Mouse (Mus musculus) embryonic facial prominence, embryonic 14.5 days (tissue): ENCODE measurements around the gene Slc22a18. TPM values are rescaled to one million over a fixed set of nuclear protein-coding genes. Genes with fewer than 3 reads are reported as not detected.

ENCODE experiments used
- ATAC-seq: fragments of 200-750 bp; cut with Nextera tagmentation; 2 replicates; pipeline ENCODE4 v1.8.0; 2017; ENCODE audit warnings: low read depth, moderate number of reproducible peaks, moderate TSS enrichment
- DNase-seq: peaks from one replicate; pipeline ENCODE4 v3.0.0-alpha.2; 2015; ENCODE audit warnings: low spot score
- H3K27ac ChIP-seq: fragments of 300-500 bp; sonication (generic); replicated peaks from 2 replicates; pipeline ENCODE4 v1.5.1; 2014; ENCODE audit warnings: low read depth, mild to moderate bottlenecking, low read length, moderate library complexity
- H3K27me3 ChIP-seq: fragments of 300-500 bp; sonication (generic); replicated peaks from 2 replicates; pipeline ENCODE4 v1.6.1; 2014; ENCODE audit warnings: low read length; ENCODE audit not compliant: control insufficient read depth, insufficient read depth
- H3K36me3 ChIP-seq: fragments of 300-500 bp; sonication (generic); 2 replicates; pipeline ENCODE4 v1.6.1; 2014; ENCODE audit warnings: low read length, mixed read lengths; ENCODE audit not compliant: control insufficient read depth, insufficient read depth
- H3K4me1 ChIP-seq: fragments of 300-500 bp; sonication (generic); 2 replicates; pipeline ENCODE4 v1.6.1; 2014; ENCODE audit warnings: antibody characterized with exemption, low read length; ENCODE audit not compliant: control insufficient read depth, insufficient read depth
- H3K4me2 ChIP-seq: fragments of 300-500 bp; sonication (generic); 2 replicates; pipeline ENCODE4 v1.6.1; 2014; ENCODE audit warnings: low read depth, mild to moderate bottlenecking, low read length, moderate library complexity, mixed read lengths
- H3K4me3 ChIP-seq: fragments of 300-500 bp; sonication (generic); 2 replicates; pipeline ENCODE4 v1.5.1; 2014; ENCODE audit warnings: low read depth, mild to moderate bottlenecking, low read length
- H3K9ac ChIP-seq: fragments of 300-500 bp; sonication (generic); 2 replicates; pipeline ENCODE4 v1.6.1; 2014; ENCODE audit warnings: low read depth, mild to moderate bottlenecking, low read length, moderate library complexity, mixed read lengths
- H3K9me3 ChIP-seq: fragments of 300-500 bp; sonication (generic); 2 replicates; pipeline ENCODE4 v1.6.1; 2016; ENCODE audit warnings: low read length; ENCODE audit not compliant: control insufficient read depth
- WGBS: fragments of 180-500 bp; shearing (Covaris S2); extraction: QIAGEN DNeasy Blood & Tissue Kit; methylation state at CpG from one replicate; pipeline ENCODE4 v1.1.7; 2014; 5-methylcytosine and 5-hydroxymethylcytosine counted together
- polyA plus RNA-seq: library from polyadenylated mRNA; unstranded; fragments of >200 nt; fragmentation: Nextera tagmentation; extraction: Ambion mirVana; gene quantifications from 2 replicates; pipeline ENCODE4 v1.2.1, GENCODE M21; 2014

Gene Slc22a18
- polyA plus RNA-seq, 1 experiment from 2014 or later, result 2.8 TPM

GRCm38 (mm10) chr7:143460217-143460834 is 13.2 kb upstream of the Slc22a18 start:
- H3K4me1 ChIP-seq, result peaks cover 5% of the 10 kb centered on the region; the same call in 1 of the 2 replicates
- no peak for DNase-seq
- H3K36me3 ChIP-seq, result peaks cover 13% of the 10 kb centered on the region; the same call in 1 of the 2 replicates
- 36% methylated on average over 32 of the region's 60 CpGs for WGBS
- H3K27ac ChIP-seq, result peak overlapping the region; percentile 85
- no peaks in the 10 kb centered on the region for H3K27me3 ChIP-seq
- H3K4me3 ChIP-seq, result peak overlapping the region; percentile 60
- H3K9me3 ChIP-seq, result peaks cover 27% of the 10 kb centered on the region
- peak overlapping the region; percentile 53 for H3K4me2 ChIP-seq
- peak; percentile 0; the same call in 1 of the 2 replicates for ATAC-seq
- peak overlapping the region; percentile 83 for H3K9ac ChIP-seq

DNA sequence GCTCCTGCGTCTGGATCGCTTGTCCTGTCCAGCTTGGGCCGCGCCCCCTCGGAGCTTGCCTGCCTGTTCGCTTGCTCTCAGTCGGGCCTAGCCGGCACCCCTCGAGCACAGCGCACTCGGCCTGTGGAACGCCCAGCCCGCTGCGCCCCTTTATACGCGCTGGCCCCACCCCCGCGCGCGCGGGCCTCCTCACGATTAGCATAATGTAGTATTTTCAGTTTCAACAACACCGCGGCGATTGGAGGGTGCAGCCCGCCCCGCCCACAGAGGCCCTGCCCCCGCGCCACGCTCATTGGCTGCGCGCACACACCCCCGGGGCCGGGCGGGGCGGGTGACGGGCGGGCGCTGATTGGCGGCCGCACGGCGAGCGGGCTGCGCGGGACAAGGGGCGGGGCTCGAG is 12.7 kb upstream of the Slc22a18 start, which contains the start of gene Cdkn1c:
Gene Cdkn1c, minus strand, starts transcription at position 177 of the 400 bp plus-strand sequence.
- Histone ChIP-seq H3K4me3 (peak within 1 kb of the TSS; percentile 60), H3K27me3 (no peaks in the 10 kb centered on the region), H3K36me3 (peaks cover 13% of the 10 kb centered on the region; the same call in 1 of the 2 replicates), H3K27ac (peak within 1 kb of the TSS; percentile 85), H3K9me3 (peaks cover 27% of the 10 kb centered on the region), H3K4me1 (peaks cover 9% of the 10 kb centered on the region; the same call in 1 of the 2 replicates), H3K9ac (peak within 1 kb of the TSS; percentile 83), H3K4me2 (peak within 1 kb of the TSS; percentile 53)
- DNase-seq, result peak; percentile 96
- ATAC-seq, result peak; percentile 84
- WGBS, result 28% methylated on average over 40 of the region's 48 CpGs

DNA sequence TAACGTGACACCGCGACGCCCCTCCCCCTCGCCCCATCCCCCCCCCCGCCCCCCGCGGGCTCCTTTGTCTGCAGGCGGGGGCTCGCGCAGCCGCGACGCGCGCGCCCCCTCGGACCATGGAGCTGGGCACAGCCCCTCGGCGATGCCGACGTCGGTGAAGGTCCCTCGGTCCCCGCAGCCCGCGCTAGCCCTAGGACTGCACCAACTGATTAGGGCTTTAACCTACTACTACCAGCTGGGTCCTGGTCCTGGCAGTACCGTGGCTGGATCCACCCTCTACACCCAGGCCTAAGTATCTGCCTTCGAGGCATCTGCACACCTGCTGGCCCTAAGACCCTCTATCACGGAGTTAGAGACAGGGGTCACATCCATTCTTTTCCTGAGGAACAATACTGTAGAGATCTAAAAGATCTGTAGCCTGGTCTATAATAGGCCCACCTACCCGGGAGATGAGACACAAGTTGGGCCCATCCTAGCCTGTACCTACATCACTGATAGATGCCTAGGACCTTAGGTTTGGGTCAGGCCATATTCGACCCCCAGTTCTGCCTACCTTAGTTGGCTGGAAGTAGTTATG is 12.2 kb upstream of the Slc22a18 start:
- peak; percentile 10 for ATAC-seq
- peaks cover 13% of the 10 kb centered on the region; the same call in 1 of the 2 replicates for H3K36me3 ChIP-seq
- peak overlapping the region; percentile 53 for H3K4me2 ChIP-seq
- H3K9me3 ChIP-seq, result peaks cover 27% of the 10 kb centered on the region
- peaks cover 12% of the 10 kb centered on the region; the same call in 1 of the 2 replicates for H3K4me1 ChIP-seq
- peak overlapping the region; percentile 60 for H3K4me3 ChIP-seq
- H3K27me3 ChIP-seq, result no peaks in the 10 kb centered on the region
- DNase-seq, result no peak
- 30% methylated on average over 14 of the region's 32 CpGs for WGBS
- H3K9ac ChIP-seq, result peak overlapping the region; percentile 60
- H3K27ac ChIP-seq, result peak overlapping the region; percentile 81

GRCm38 (mm10) chr7:143461920-143462319 is 11.6 kb upstream of the Slc22a18 start:
- peak overlapping the region; percentile 53 for H3K4me2 ChIP-seq

DNA sequence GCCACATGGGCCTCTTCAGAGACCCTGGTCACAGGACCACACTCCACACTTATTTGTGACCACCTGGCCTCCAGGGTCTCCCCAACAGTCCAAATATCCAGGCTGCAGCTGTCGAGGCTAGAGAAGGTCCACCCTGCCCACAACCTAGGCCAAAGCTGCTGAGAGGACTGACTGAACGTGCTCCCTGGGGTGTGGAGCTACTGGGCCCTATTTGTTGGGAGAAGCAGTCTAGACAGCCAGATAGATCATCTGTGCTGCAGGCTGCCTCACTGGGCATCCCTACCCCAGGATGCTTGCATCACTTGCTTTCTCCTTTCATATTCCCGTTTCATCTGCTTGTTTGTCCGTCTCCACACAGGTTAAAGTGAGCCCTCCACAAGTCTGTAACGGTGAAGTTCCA is 11.0 kb upstream of the Slc22a18 start:
- Histone ChIP-seq H3K36me3 (peaks cover 13% of the 10 kb centered on the region; the same call in 1 of the 2 replicates), H3K4me3 (no peak overlapping the region), H3K27me3 (no peaks in the 10 kb centered on the region), H3K9ac (no peak overlapping the region), H3K4me1 (peaks cover 12% of the 10 kb centered on the region), H3K9me3 (peaks cover 27% of the 10 kb centered on the region), H3K4me2 (no peak overlapping the region), H3K27ac (no peak overlapping the region; the same call in 1 of the 2 replicates)
- DNase-seq (no peak), ATAC-seq (no peak)
- WGBS, result 82% methylated on average over 5 of the region's 5 CpGs

More at GRCm38 (mm10) chr7:143461920-143462319, 11.6 kb upstream of the Slc22a18 start:
- no peak overlapping the region for H3K9ac ChIP-seq
- 37% methylated on average over 11 of the region's 11 CpGs for WGBS
- H3K4me3 ChIP-seq, result no peak overlapping the region
- H3K4me1 ChIP-seq, result peaks cover 12% of the 10 kb centered on the region; the same call in 1 of the 2 replicates
- peaks cover 13% of the 10 kb centered on the region; the same call in 1 of the 2 replicates for H3K36me3 ChIP-seq
- ATAC-seq (no peak), DNase-seq (no peak)
- H3K27me3 ChIP-seq, result no peaks in the 10 kb centered on the region
- H3K27ac ChIP-seq, result no peak overlapping the region; the same call in 1 of the 2 replicates
- peaks cover 27% of the 10 kb centered on the region for H3K9me3 ChIP-seq

- Histone ChIP-seq H3K9me3 (peaks cover 25% of the 10 kb centered on the region), H3K4me3 (no peak overlapping the region), H3K4me2 (peak overlapping the region; percentile 61; the same call in 1 of the 2 replicates), H3K9ac (peak overlapping the region; percentile 10; the same call in 1 of the 2 replicates), H3K36me3 (0 out of 2 replicates have a peak, but pooled peaks cover 6% of the 10 kb centered on the region), H3K4me1 (peaks cover 17% of the 10 kb centered on the region), H3K27ac (peak overlapping the region; percentile 89), H3K27me3 (no peaks in the 10 kb centered on the region)
- WGBS, result 32% methylated on average over 11 of the region's 11 CpGs
- ATAC-seq (no peak), DNase-seq (peak; percentile 81)
Observed at GRCm38 (mm10) chr7:143463865-143464415, 9.6 kb upstream of the Slc22a18 start.

GRCm38 (mm10) chr7:143464811-143465560 is 8.6 kb upstream of the Slc22a18 start:
- Histone ChIP-seq H3K4me1 (peaks cover 17% of the 10 kb centered on the region), H3K27me3 (no peaks in the 10 kb centered on the region), H3K9ac (peak overlapping the region; percentile 53), H3K27ac (peak overlapping the region; percentile 89), H3K36me3 (no peaks in the 10 kb centered on the region), H3K4me3 (peak overlapping the region; percentile 31), H3K4me2 (peak overlapping the region; percentile 61), H3K9me3 (peaks cover 14% of the 10 kb centered on the region)
- DNase-seq, result peak; percentile 89
- 29% methylated on average over 34 of the region's 56 CpGs for WGBS
- ATAC-seq, result peak; percentile 64
